Comparison of ENCODE assay signal across 9 mouse cellular contexts in genomic region chr6:28975106-28975505, GRCm38 (mm10).
DNase-seq lines count a peak whose midpoint lies in the region; ATAC-seq and TF ChIP-seq lines count a peak whose summit lies in the region.
"Had no signal": no experiment of that assay in that cellular context is flagged by ENCODE, and none has a peak within 500 bp of the region (broad histone marks: within the 10 kb centered on the region; RNA-seq: fewer than 3 reads in every experiment).

No protein-coding gene starts in this region.

- 68% methylated on average over 1 of the region's 1 CpGs for WGBS in heart, adult 2 months
- 81% methylated on average over 1 of the region's 1 CpGs for WGBS in heart, embryonic 11.5 days (ENCODE audit: insufficient replicate concordance)

- H3K4me3 ChIP-seq in heart, adult 2 months, result no peak overlapping the region
- no peak overlapping the region for H3K4me3 ChIP-seq in heart, embryonic 11.5 days (ENCODE audit: low read depth, low read length)

- H3K4me1 ChIP-seq in heart, adult 2 months (ENCODE audit: control insufficient read depth, insufficient read depth, low read length), result no peaks in the 10 kb centered on the region
- H3K4me1 ChIP-seq in heart, embryonic 11.5 days (ENCODE audit: control insufficient read depth, insufficient read depth, low read length), result no peaks in the 10 kb centered on the region

- DNase-seq in heart, adult 2 months, result peak; percentile 29 to 61
- peak; percentile 62 to 67 for DNase-seq in right cerebral cortex, adult 2 months (ENCODE audit: low spot score in 2 of 2)
- DNase-seq in right cerebral cortex, postnatal 4 days, result no peak
- DNase-seq in gonadal fat pad, adult 2 months (ENCODE audit: low read depth), result peak; percentile 91
- DNase-seq in thymus, postnatal 4 days, result no peak
- DNase-seq in testis, postnatal 10 days (ENCODE audit: low spot score), result no peak

- intact Hi-C loops in heart, adult 2 months (cut with DNase I), result no loop called here

- no peaks in the 10 kb centered on the region for H3K9me3 ChIP-seq in heart, embryonic 11.5 days (replicated peaks; ENCODE audit: control insufficient read depth, low read length)

- no peak for TF ChIP-seq EP300 in heart, adult 2 months (IDR thresholded peaks at IDR 0.05; ENCODE audit: insufficient read depth, low read depth, low read length)

- no peak for TF ChIP-seq POLR2A in heart, adult 2 months (IDR thresholded peaks at IDR 0.05; ENCODE audit: insufficient read depth, low read depth, low read length)

- H3K36me3 ChIP-seq in heart, adult 2 months (ENCODE audit: control insufficient read depth, insufficient read depth, low read length), result no peaks in the 10 kb centered on the region
- H3K36me3 ChIP-seq in heart, embryonic 11.5 days (ENCODE audit: control insufficient read depth, insufficient read depth, low read length), result no peaks in the 10 kb centered on the region

- no peak overlapping the region for H3K27ac ChIP-seq in heart, adult 2 months
- no peak overlapping the region for H3K27ac ChIP-seq in heart, embryonic 11.5 days (ENCODE audit: low read depth, low read length)
- H3K27ac ChIP-seq: macrophage had no signal

- no peak overlapping the region for H3K9ac ChIP-seq in heart, adult 2 months (ENCODE audit: low read depth, low read length)
- H3K9ac ChIP-seq in heart, embryonic 11.5 days (ENCODE audit: low read depth, low read length), result no peak overlapping the region

- no peaks in the 10 kb centered on the region for H3K79me2 ChIP-seq in heart, adult 2 months (replicated peaks; ENCODE audit: control insufficient read depth, insufficient read depth, low read length)

- H3K27me3 ChIP-seq in heart, adult 2 months (ENCODE audit: control insufficient read depth, insufficient read depth, low read length), result no peaks in the 10 kb centered on the region
- peaks cover 12% of the 10 kb centered on the region for H3K27me3 ChIP-seq in heart, embryonic 11.5 days (ENCODE audit: control insufficient read depth, insufficient read depth, low read length)

- no peak for TF ChIP-seq CTCF in heart, adult 2 months (IDR thresholded peaks at IDR 0.05)

- no peak for ATAC-seq in heart, embryonic 11.5 days (replicated peaks; ENCODE audit: insufficient number of reproducible peaks, low FRiP score, low TSS enrichment)
- no peak for ATAC-seq in megakaryocyte-erythroid progenitor cell, adult 5-6 weeks (replicated peaks; ENCODE audit: low FRiP score, low TSS enrichment, poor library complexity, severe bottlenecking)

- no peak overlapping the region for H3K4me2 ChIP-seq in heart, embryonic 11.5 days

Comparison
In these comparisons a context has a peak if more than half of its experiments do, and no peak if none do; other contexts are left out.
1. DNase-seq: peak in heart, adult 2 months (2 of 2), right cerebral cortex, adult 2 months (2 of 2) and gonadal fat pad, adult 2 months (single experiment); none in right cerebral cortex, postnatal 4 days (single experiment), thymus, postnatal 4 days (single experiment) and testis, postnatal 10 days (single experiment).